Mouse (Mus musculus): ENCODE data around the gene Zfp819. TPM values are rescaled to one million over a fixed set of nuclear protein-coding genes. Genes with fewer than 3 reads are reported as not detected.

Gene Zfp819
- total RNA-seq (2023): 0.41 and 0.63 TPM in 2 replicates

DNA sequence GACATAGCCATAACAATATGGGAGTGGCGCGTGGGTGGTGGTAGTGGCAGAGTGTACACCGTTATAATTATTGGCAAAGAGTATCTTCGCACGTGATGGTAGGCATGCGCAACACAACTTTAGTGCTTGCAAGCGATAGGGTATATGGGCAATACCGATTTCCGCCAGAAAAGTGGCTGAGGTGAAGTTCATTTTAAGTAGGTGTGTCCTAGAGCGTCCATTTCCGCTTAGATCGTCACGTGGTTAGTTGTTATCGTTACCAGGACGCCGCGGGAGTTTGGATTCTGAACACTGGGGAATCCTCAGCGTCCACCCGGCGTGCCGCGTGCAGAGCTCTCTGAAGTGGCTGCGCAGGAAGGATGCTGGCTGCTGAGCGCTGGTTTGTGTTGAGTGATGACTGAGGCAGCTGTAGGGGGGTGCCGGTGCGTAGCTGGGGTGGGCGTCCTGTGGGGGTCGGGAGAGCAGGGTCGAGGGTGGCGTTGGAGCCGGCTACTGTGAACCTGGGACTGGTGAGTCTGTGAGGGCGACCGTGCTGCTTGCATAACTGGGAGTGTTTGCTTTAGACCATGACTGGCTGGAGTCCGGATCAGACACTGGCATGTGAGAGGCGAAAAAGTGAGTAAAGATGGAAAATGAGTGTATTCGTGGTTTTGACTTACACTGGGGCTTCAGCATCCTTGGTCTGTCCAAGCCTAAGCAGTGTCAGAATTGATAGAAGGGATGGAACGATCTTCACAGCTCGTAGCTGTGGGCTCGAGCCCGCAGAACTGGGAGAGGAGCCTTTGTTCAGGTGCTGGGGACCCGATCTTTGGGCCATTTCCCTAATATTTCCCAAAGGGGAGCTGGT is at the start of gene Zfp819:
Gene Zfp819, plus strand, starts transcription at position 274 of the 847 bp plus-strand sequence.

GRCm38 (mm10) chr7:43562006-43562633 is 44.8 kb upstream of the Zfp819 start, which contains the start of gene Zfp658:
Zfp658 (plus strand) TSS chr7:43562256.

DNA sequence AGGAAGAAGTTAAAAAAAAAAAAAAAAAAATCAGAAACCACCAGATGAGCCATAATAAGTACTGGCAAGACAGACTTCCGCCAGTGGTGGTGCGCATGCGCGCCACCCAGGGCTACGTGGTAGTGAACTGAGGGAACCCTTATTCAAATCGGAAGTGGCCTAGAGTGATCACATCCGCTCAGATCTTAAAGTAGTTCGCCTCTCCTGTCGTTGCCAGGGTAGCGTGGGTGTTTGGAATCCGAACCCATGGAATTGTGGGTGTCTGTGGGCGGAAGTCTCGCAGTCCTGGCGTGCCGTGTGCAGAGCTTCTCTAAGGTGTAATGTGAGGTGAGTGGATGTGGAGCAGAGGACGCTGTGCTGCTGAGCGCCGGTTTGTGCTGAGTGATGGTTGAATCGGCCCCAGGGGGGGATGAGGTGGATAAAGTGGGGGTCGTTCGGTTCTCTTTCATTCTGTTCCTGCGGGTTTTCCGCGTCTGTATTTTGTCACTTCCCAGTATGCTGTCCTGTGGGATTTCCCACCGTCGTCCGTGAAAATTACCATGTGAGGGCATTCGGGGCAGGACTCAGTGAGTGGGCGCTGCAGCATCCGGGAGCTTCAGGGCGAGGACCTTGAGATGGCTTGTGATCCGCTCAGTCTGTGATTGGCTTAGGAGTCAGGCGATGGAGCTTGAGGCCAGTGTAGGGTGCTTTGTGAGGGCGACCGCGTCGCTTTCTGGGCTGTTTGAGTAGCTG is 27.4 kb upstream of the Zfp819 start, which contains the start of gene Zfp719:
Gene Zfp719, plus strand, starts transcription at position 171 of the 732 bp plus-strand sequence.

DNA sequence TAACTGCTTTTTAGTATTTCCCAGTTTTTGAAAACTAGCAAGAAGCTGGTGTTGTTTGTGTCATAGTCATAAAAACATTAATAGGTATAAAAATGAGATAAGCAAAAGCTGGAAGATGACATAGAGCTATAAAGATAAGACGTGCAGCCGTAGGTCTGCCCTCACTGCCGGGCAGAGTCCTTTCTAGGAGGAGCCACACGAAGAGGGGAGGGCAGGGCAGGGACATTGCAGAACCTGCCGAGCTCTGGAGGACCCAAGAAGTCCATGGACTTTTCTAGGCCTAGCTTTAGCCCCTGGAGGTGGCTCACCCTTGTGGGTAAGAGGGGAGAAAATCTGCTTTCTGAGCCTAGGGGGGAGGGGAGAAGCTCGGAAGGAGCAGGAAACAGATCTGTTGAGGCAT is 27.5 kb downstream of the Zfp819 start, which contains the start of gene Ceacam18:
Gene Ceacam18, plus strand, starts transcription at position 208 of the 400 bp plus-strand sequence.

DNA sequence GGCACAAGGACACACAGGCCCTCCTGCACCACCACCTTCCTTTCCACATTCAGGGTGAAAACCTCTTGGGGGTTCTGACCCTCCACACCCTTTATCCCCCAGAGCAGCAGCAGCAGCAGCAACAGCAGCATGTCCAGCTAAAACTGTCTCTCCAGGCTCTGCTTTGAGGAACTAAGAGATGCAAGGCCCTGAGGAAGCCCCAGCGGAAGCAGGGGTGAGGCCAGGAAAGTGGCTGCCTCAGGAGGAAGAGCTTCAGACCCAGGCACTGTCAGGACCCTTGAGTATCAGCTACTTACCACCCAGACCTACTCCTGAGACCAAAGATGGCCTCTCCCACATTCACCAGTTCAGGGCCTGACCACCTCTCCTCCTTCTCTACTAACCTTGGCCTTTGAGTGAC is 53.0 kb downstream of the Zfp819 start, which contains the start of gene Siglece:
Gene Siglece, minus strand, starts transcription at position 160 of the 400 bp plus-strand sequence.

Other genes with a start within 250 kb of the Zfp819 start
- gene Siglecg, start 199.0 kb upstream of the Zfp819 start, total RNA-seq (2023): 61.1 and 72.3 TPM in 2 replicates
- gene Lim2, start 179.5 kb upstream of the Zfp819 start, total RNA-seq (2023): not detected in 2 replicates
- gene Nkg7, start 170.1 kb upstream of the Zfp819 start, total RNA-seq (2023): 18.8 and 33.1 TPM in 2 replicates
- gene Cldnd2, start 166.4 kb upstream of the Zfp819 start, total RNA-seq (2023): not detected in 2 replicates
- 51.2 and 76.8 TPM in 2 replicates for gene Etfb, start 163.1 kb upstream of the Zfp819 start, total RNA-seq (2023)
- not detected in 2 replicates for gene Gm45233, start 163.0 kb upstream of the Zfp819 start, total RNA-seq (2023)
- gene Vsig10l, start 144.0 kb upstream of the Zfp819 start, total RNA-seq (2023): 9.9 and 11.4 TPM in 2 replicates
- not detected in 2 replicates for gene Iglon5, start 117.1 kb upstream of the Zfp819 start, total RNA-seq (2023)
- gene 4931406B18Rik, start 101.2 kb upstream of the Zfp819 start, total RNA-seq (2023): 0.98 TPM in 1 of 2 replicates, not detected in the other
- gene Cd33, start 62.7 kb upstream of the Zfp819 start, total RNA-seq (2023): 529 and 701 TPM in 2 replicates
- gene Zfp658, start 44.9 kb upstream of the Zfp819 start, total RNA-seq (2023): 3.1 and 3.6 TPM in 2 replicates
- gene Zfp719, start 27.6 kb upstream of the Zfp819 start, total RNA-seq (2023): 11.0 and 12.6 TPM in 2 replicates
- gene Ceacam18, start 27.5 kb downstream of the Zfp819 start, total RNA-seq (2023): not detected in 2 replicates
- gene Siglece, start 53.0 kb downstream of the Zfp819 start, total RNA-seq (2023): 153 and 158 TPM in 2 replicates
- gene Ctu1, start 64.8 kb downstream of the Zfp819 start, total RNA-seq (2023): 2.6 and 3.2 TPM in 2 replicates
- gene Klk14, start 83.2 kb downstream of the Zfp819 start, total RNA-seq (2023): not detected in 2 replicates
- gene Klk13, start 105.4 kb downstream of the Zfp819 start, total RNA-seq (2023): not detected in 2 replicates
- gene Klk12, start 161.7 kb downstream of the Zfp819 start, total RNA-seq (2023): not detected in 2 replicates
- not detected in 2 replicates for gene Klk11, start 167.4 kb downstream of the Zfp819 start, total RNA-seq (2023)
- gene Klk10, start 173.9 kb downstream of the Zfp819 start, total RNA-seq (2023): not detected in 2 replicates
- gene Klk9, start 184.7 kb downstream of the Zfp819 start, total RNA-seq (2023): not detected in 2 replicates
- gene Klk8, start 190.4 kb downstream of the Zfp819 start, total RNA-seq (2023): 1.4 and 1.7 TPM in 2 replicates
- gene Klk7, start 204.1 kb downstream of the Zfp819 start, total RNA-seq (2023): not detected in 2 replicates
- gene Klk6, start 217.3 kb downstream of the Zfp819 start, total RNA-seq (2023): not detected in 2 replicates
- not detected in 2 replicates for gene Klk5, start 234.8 kb downstream of the Zfp819 start, total RNA-seq (2023)